Mouse (Mus musculus) 3T3-L1 (cell line): ENCODE measurements around the gene Spata17.

ENCODE experiments used
- DNase-seq: peaks from one replicate; pipeline ENCODE4 v3.0.0-alpha.2; 2015; ENCODE audit warnings: low read depth, low spot score

Gene Spata17

DNA sequence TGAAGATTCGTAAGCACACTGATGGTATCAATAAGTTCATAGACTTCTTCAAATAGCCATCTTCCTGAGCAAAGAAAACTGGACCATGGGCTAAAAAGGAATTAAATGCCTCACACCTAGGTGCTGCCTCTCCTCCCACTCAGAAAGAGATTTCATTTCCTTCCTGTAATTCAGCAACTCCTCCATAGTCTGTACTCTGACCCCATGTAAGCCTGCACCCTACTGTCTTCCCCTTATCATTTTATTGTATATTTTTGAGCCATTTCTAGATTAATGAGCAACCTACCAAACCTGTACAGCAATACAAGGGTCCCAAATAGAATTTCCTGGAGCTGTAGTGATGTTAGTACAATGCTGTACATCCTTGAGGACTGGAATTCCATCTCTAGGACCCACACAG is 211.0 kb downstream of the Spata17 start:
- no peak for DNase-seq

DNA sequence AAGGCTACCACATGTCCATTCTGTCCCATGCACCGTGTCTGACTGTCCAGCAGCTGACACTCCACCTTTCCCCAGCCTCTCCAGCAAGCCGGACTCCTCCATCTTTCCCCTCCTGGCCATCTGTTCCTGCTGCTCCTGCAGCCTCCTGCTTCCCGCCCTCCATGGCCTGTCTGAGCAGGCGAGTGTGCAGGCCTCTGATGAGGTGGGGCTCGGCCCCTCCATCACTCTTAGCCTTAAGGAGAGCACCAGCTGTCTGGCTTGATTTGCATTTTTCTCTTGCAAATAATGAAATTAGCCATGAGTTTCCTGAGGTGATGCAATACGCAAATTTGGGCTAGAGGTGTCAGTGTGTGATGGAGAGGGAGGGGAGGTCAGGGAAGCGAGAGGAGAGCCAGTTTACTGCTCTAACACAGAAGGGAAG is 211.8 kb downstream of the Spata17 start:
- no peak for DNase-seq

GRCm38 (mm10) chr1:186997596-186998304 is 217.5 kb downstream of the Spata17 start:
- DNase-seq, result no peak
